Mouse (Mus musculus): ENCODE data around the gene Arhgap28. TPM values are rescaled to one million over a fixed set of nuclear protein-coding genes. Genes with fewer than 3 reads are reported as not detected.

Arhgap28 gene
- polyA plus RNA-seq, 1 experiment, result 0.95 TPM

GRCm38 (mm10) chr17:68019466-68020065 lies 15.6 kb upstream of the Arhgap28 start:
- H3K4me3 ChIP-seq (replicated peaks; ENCODE audit: control insufficient read depth, low read depth, low read length), result no peak overlapping the region
- no peaks in the 10 kb centered on the region; the same call in 1 of the 2 replicates for H3K4me1 ChIP-seq (ENCODE audit: control insufficient read depth, insufficient read depth, low read length)
- H3K27ac ChIP-seq (ENCODE audit: control insufficient read depth, insufficient read depth, low read depth, low read length, poor library complexity), result no peak overlapping the region
- TF ChIP-seq POLR2A (IDR thresholded peaks at IDR 0.05; ENCODE audit: borderline replicate concordance, control insufficient read depth, low read depth, low read length), result no peak
- no peak for TF ChIP-seq CTCF (IDR thresholded peaks at IDR 0.05; ENCODE audit: control insufficient read depth, insufficient read depth, low read length)
- 54% methylated on average over 15 of the region's 15 CpGs for WGBS

GRCm38 (mm10) chr17:68017095-68017494 lies 13.2 kb upstream of the Arhgap28 start:
- H3K4me3 ChIP-seq (replicated peaks; ENCODE audit: control insufficient read depth, low read depth, low read length), result no peak overlapping the region
- no peak overlapping the region for H3K27ac ChIP-seq (ENCODE audit: control insufficient read depth, insufficient read depth, low read depth, low read length, poor library complexity)
- TF ChIP-seq POLR2A (IDR thresholded peaks at IDR 0.05; ENCODE audit: borderline replicate concordance, control insufficient read depth, low read depth, low read length) (no peak), CTCF (IDR thresholded peaks at IDR 0.05; ENCODE audit: control insufficient read depth, insufficient read depth, low read length) (no peak)
- no peaks in the 10 kb centered on the region for H3K4me1 ChIP-seq (ENCODE audit: control insufficient read depth, insufficient read depth, low read length)
- WGBS, result 69% methylated on average over 3 of the region's 3 CpGs

- WGBS, result 81% methylated on average over 5 of the region's 5 CpGs
- H3K4me3 ChIP-seq (replicated peaks; ENCODE audit: control insufficient read depth, low read depth, low read length), result no peak overlapping the region
- H3K4me1 ChIP-seq (ENCODE audit: control insufficient read depth, insufficient read depth, low read length), result no peaks in the 10 kb centered on the region
- TF ChIP-seq POLR2A (IDR thresholded peaks at IDR 0.05; ENCODE audit: borderline replicate concordance, control insufficient read depth, low read depth, low read length), result no peak
- TF ChIP-seq CTCF (IDR thresholded peaks at IDR 0.05; ENCODE audit: control insufficient read depth, insufficient read depth, low read length), result no peak
- H3K27ac ChIP-seq (ENCODE audit: control insufficient read depth, insufficient read depth, low read depth, low read length, poor library complexity), result no peak overlapping the region
Observed at GRCm38 (mm10) chr17:68011606-68012005, 7.7 kb upstream of the Arhgap28 start.

- 86% methylated on average over 5 of the region's 5 CpGs for WGBS
- Histone ChIP-seq H3K4me3 (replicated peaks; ENCODE audit: control insufficient read depth, low read depth, low read length) (no peak overlapping the region), H3K27ac (ENCODE audit: control insufficient read depth, insufficient read depth, low read depth, low read length, poor library complexity) (no peak overlapping the region), H3K4me1 (ENCODE audit: control insufficient read depth, insufficient read depth, low read length) (no peaks in the 10 kb centered on the region)
- TF ChIP-seq POLR2A (IDR thresholded peaks at IDR 0.05; ENCODE audit: borderline replicate concordance, control insufficient read depth, low read depth, low read length) (no peak), CTCF (IDR thresholded peaks at IDR 0.05; ENCODE audit: control insufficient read depth, insufficient read depth, low read length) (0 out of 2 replicates have a peak, but pooled peaks have one; percentile 5)
Observed at GRCm38 (mm10) chr17:68010041-68010440, 6.1 kb upstream of the Arhgap28 start.

GRCm38 (mm10) chr17:68004581-68005330 lies 836 bp upstream of the Arhgap28 start:
- Histone ChIP-seq H3K4me1 (ENCODE audit: control insufficient read depth, insufficient read depth, low read length) (no peaks in the 10 kb centered on the region; the same call in 1 of the 2 replicates), H3K27ac (ENCODE audit: control insufficient read depth, insufficient read depth, low read depth, low read length, poor library complexity) (no peak overlapping the region), H3K4me3 (replicated peaks; ENCODE audit: control insufficient read depth, low read depth, low read length) (no peak overlapping the region)
- TF ChIP-seq CTCF (IDR thresholded peaks at IDR 0.05; ENCODE audit: control insufficient read depth, insufficient read depth, low read length) (no peak), POLR2A (IDR thresholded peaks at IDR 0.05; ENCODE audit: borderline replicate concordance, control insufficient read depth, low read depth, low read length) (no peak)
- 10% methylated on average over 10 of the region's 10 CpGs for WGBS

- WGBS, result 43% methylated on average over 17 of the region's 17 CpGs
- Histone ChIP-seq H3K4me1 (ENCODE audit: control insufficient read depth, insufficient read depth, low read length) (no peaks in the 10 kb centered on the region; the same call in 1 of the 2 replicates), H3K4me3 (replicated peaks; ENCODE audit: control insufficient read depth, low read depth, low read length) (no peak overlapping the region), H3K27ac (ENCODE audit: control insufficient read depth, insufficient read depth, low read depth, low read length, poor library complexity) (no peak overlapping the region)
- TF ChIP-seq CTCF (IDR thresholded peaks at IDR 0.05; ENCODE audit: control insufficient read depth, insufficient read depth, low read length) (no peak), POLR2A (IDR thresholded peaks at IDR 0.05; ENCODE audit: borderline replicate concordance, control insufficient read depth, low read depth, low read length) (no peak)
Observed at GRCm38 (mm10) chr17:68002608-68003595, 1.0 kb downstream of the Arhgap28 start.

- Histone ChIP-seq H3K4me3 (replicated peaks; ENCODE audit: control insufficient read depth, low read depth, low read length) (no peak overlapping the region), H3K4me1 (ENCODE audit: control insufficient read depth, insufficient read depth, low read length) (no peaks in the 10 kb centered on the region; the same call in 1 of the 2 replicates), H3K27ac (ENCODE audit: control insufficient read depth, insufficient read depth, low read depth, low read length, poor library complexity) (no peak overlapping the region)
- WGBS, result 79% methylated on average over 8 of the region's 8 CpGs
- no peak for TF ChIP-seq POLR2A (IDR thresholded peaks at IDR 0.05; ENCODE audit: borderline replicate concordance, control insufficient read depth, low read depth, low read length)
- no peak for TF ChIP-seq CTCF (IDR thresholded peaks at IDR 0.05; ENCODE audit: control insufficient read depth, insufficient read depth, low read length)
Observed at GRCm38 (mm10) chr17:67999801-68000200, 4.1 kb downstream of the Arhgap28 start.
